Mouse (Mus musculus): ENCODE results near the gene Cops9.

Cops9 gene

DNA sequence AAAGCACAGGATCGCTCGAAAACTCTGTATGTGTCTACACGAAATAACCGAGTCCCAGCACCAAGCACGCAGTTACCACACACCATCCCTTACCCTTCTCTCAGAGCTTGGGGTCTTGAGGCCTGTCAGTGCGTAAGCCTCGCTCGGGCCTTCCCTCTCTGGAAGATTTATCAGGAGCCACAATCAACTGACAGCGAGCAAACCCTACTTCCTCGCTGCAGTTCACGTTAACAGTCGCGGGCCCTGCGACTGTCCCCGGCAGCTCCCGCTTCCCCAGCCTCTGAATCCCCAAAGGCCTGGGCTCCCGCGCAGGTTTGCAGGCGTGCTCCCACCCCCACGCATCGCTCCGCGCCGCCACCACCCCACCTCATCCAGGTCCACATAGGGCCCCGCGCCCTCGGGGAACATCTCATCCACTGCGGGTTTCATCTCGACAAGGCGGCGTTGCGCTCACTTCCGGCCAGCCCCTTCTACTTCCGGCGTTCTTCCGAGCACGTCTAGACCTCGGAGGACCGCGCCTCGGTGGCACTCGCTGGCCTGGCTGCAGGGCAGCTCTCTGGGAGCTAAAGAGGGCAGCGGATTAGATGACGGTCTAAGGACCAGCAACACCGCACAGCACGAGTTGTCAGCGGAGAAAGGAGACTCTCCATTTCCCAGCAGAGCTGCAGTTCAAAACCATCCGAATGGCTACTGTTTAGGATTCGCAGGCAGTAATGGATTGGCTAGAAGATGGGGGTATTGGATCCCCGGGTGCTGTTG, at the start of gene Cops9:
Gene Cops9, minus strand, starts transcription at position 472 of the 759 bp plus-strand sequence.
- peak; percentile 85 for DNase-seq (ENCODE audit: low spot score)

DNA sequence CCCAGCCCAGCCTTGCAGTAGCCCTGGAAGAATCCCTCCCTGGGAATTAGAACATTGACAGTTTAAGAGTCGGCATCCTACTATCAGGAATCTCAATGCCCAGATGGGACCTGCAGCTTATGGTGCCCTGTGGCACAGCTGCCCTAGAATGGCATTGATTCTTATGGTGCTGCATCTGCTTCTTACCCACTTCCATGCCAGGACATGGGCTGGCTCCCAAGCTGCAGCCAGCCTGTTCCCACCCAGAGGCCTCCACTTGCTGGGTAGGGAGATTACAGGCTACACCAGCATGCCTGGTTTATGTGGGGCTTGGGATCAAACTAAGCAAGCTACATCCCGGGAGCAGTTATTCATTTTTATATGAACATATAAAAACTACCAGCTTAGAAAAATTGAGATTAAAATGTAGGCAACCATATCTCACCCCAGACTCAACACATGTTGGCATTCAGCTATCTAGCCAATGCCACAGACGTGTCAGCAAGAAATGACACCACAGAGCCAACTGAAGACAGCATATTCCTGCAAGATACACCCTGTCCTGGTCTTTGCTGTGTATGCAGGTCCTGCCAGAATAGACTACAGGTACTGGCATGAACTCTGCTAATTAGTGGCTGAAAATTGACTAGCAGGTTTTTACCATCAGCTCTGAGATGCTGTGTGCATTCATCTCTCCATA, 49.5 kb upstream of the Cops9 start:
- DNase-seq (ENCODE audit: low spot score): no peak

DNA sequence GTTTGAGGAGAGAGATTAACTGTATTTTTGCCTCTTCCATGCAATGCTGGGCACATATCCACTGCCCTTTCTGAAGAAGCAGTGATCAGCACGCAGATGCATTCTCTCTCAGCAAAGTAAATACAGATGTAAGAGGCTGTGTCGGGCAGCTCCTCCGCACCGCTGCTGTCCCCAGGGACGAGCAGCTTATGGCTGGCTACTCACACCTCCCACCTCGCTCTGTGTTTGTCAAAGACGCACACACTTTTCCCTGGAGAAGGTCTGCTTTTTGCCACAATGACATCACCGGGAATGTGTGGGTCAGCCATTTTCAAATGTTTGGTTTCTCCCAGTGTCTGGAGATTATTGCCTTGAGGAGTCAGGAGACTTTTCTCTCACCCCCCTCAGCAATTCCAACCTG, 45.2 kb upstream of the Cops9 start:
- no peak for DNase-seq (ENCODE audit: low spot score)

DNA sequence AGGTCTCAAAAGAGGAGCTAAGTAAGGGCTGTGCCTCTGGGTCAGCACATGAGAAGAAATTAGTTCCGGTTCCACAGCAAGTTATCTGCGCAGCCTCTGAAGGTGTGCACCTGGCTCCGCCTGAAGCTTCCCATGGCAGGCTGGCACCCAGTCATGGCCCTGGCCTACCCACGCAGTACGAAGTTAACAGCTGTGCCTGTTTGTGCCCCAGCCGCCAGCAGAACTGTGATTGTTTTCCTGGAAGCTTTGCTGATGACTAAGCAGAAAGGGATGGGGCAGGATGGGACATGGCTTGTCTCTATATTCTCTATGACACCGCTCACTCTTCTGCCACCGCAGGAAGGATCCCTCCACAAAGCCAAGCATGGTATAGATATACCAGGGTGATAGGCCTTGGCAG, 41.4 kb upstream of the Cops9 start:
- no peak for DNase-seq (ENCODE audit: low spot score)

DNA sequence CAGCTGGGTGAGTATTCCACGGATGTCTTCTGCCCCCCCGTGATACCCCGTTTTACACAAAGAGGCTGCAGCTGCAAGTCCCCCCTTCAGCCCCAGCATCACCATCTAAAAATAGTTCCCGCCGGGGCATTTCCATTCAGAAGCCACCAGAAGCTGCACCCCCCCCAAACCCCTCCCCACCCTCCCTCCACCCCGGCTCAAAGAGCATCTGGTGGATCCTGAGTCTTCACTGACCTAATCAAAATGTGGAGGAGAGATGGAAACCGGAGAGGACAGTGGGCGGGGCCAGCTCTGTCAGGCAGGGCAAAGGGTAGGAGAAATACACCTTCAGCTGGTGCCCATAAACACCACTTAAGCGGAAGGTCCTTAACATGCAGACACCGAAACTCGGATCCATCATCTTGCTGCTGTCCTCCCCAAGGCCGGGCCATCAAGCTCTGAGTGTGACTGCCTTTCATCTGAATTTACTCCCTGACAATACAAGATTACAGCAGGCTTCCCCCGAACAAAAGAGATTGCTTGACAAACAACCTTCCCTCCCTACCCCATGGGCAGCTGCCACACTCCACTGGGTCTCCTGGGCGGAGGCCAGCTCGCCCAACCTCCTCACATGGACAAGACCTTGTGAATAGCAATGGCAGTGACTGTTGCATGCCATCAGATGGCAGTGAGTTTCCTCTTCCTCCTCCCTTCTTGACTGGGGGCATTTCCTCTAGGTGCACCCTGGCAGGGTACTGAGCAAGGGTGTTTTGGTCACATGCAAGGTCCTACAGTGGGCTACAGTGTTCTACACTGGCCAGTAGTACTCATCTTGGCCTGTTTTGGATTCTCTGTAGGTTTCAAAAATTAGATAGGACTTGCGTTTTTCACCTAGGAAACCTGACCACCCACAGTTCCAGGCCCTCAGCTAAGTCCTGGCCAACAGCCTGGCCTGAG, 39.2 kb upstream of the Cops9 start:
- DNase-seq (ENCODE audit: low spot score): no peak

DNA sequence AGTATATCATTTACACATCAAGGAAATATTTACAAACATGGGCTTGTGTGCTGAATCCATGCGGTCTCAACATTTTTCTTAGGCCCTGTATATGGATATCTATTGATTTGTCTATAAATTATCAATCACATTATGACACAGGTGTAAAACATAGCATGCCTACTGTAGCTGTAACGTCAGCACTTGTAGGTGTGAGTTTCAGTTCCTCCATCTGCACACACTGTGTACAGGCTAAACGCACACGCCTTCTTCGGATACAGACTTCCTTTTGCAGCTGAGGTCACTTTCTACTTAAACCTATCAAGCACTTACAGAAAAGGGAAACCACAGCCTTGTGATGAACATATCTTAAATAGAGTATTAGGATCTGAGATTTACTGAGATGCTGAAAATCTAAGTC, 37.0 kb upstream of the Cops9 start:
- no peak for DNase-seq (ENCODE audit: low spot score)

DNA sequence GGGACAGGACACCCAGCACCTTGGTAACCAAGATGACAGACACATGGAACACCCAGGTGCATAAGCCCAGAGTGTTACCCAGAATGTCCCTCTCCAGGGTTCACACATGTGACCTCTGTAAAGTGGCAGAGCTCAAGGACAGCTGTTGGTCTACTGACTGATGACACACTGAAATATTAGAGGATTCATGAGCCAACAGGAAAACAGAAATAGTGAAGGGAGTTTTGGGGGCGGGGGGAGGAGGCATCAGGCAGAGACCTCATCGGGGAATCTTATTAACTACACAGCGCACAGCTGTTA, 34.8 kb upstream of the Cops9 start:
- no peak for DNase-seq (ENCODE audit: low spot score)

DNA sequence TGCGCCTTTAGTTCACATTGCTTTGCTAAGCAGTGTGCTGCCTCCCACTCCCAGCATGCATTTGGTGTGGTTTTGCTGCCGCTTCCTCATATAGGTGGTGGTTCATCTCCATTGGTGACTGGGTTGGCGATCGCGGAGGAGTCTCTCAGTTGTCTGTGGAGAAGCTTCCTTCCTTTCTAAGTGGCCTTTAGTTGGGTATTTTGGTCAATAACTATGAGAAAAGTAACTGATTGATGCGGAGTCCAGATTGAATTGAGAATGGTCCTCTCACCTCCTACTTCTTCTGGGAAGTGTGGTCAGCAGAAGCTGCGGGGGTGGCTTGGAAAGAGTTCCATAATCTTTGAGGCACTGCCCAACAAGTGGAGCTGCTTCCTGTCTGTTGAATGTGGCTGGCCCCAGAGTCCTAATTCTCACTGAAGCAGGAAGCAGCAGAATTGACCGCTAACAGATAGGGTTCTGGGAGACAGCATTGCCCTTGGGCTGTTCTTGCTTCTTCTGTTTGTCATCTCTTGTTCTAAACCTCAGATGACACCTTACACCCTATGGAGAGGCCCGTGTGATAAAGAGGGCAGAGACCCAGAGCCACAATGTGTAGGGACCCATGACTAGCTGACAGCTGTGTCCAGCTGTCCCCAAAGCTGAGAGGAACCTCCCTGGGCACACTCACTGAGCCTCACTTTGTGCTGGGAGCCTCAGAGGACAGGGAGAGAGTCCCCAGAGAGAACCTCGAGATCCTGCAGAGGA, 34.3 kb upstream of the Cops9 start:
- DNase-seq (ENCODE audit: low spot score): no peak

DNA sequence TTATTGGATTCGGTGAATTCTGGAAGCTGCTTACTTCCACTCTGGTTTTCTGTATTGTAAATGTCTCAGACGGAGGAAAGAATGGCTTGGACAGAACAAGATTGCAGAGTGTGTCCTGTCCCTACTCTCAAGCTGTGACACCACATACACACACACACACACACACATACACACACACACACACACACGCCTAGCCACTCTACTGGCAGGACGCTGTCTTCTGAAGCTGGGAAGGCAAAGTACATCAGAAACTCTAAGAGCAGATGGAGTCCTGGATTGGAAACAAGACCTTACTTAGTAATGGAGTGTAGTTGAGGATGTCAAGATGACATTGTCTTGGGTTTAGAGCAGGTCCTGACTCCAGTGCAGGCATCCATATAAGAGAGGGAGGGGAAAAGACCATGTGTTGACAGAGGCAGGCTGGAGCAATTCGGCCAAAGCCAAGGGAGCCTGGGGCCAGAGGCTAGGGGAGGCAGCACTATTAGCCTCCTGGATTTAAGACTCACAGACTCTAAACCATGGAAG, 31.5 kb upstream of the Cops9 start:
- DNase-seq (ENCODE audit: low spot score): no peak

DNA sequence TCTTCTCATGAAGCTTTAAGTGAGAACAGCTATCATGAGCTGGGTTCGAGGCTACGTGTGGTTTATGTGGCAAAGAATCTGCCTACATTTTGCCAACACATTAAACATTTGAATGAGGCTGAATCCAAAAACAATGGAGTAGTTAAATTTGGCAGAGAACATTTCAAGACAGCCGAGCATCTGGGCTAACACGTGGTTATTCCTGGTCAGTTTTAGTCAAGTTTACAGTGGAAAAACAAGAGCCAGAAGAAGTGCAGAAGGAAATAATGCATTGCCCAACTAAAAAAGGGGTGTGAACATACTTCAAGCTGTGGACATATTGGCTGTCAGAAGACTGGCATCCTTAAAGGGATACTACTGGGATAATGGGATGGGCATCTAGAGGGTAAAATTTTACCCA, 29.5 kb upstream of the Cops9 start:
- DNase-seq (ENCODE audit: low spot score): no peak

DNA sequence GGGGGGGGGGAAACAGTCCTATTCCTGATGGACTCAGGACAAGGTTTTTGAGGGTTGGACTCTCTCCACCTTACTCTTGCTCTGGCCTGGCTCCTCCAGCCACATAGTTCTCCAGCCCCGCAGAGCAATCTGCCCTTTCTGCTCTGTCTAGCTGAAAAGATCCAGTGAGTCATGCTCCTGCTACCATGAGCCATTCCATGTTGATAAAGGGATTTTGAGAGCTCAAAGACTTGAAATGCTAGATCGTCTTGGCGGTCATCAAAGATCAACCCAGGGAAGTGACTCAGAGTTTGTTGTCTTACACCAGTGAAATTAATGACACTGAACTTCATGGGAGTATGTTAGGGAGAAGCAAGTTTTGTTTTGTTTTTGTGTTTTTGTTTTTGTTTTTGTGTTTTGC, 27.6 kb upstream of the Cops9 start:
- DNase-seq (ENCODE audit: low spot score): no peak

DNA sequence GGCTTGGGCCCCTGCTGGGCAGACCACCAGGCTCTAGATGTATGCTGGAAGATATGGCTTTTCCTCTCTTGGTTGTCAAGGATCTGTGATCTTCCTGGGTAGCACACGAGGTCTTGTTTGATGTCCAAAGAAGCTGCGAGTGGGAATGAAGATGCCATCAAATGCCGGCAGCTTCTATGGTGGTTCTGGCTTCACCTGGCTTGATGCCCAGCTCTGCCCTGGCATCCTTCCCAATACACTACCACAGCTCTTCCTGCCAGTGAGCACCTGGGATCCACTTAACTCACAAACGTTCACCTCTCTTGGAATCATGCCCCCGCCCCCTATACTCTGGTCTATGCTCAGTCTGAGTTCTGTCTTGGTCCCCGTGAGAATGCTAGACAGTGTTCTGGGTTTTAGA, 25.3 kb upstream of the Cops9 start:
- DNase-seq (ENCODE audit: low spot score): no peak

DNA sequence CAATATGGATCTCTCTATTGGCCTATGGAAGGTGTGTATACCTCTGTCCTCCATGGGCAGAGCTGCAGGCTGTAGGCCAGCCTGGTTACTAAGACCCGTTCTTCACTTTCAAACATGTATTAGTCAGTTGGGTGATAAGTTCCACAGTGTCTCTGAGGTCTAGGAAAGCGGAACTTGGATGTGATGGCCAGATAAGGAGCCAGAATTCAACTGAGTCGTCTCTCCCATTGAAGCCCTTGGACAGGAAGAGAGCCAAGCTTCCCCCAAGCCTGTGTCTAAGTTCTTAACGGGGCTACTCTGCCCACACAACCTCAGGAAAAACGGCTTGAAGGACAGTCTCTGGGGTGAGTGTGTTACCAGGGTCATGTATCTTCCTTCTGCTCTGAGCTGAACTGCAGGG, 17.6 kb upstream of the Cops9 start:
- DNase-seq (ENCODE audit: low spot score): no peak

DNA sequence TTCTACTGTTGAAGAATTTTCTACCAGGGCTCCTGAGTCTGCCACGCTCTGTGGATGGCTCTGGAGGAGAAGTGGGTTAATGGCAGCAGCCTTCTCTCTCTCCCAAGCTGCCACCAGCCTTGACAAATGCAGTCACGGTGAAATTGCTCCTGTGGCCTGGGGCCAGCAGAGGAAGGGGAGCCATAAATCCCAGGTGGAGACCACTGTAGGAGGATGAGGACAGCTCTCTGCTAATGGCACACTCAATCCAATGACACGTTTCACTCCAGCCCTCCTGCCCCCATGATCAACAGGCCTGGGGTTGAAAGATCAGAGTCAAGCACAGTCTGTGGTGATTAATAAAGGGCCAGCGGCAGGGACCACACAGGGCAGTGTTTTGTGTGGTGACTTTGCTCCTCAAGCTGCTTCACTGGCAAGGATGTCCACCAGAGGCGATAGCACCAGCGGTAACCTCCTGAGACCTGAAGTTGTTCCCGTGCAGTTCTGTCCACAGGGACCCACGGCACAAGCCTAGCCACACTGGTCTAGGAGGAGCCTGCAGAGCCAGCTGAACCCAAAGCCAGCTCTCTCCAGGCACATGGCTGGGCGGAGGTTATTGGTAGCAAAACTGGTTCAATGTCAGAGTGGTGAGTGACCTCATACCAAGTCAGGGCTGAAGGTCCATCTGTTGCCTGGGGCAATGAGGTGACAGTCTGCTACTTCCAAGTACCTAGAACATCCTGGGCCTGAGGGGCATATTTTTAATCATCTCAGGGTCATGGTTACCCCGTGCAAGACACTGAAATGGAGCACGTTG, 15.4 kb upstream of the Cops9 start:
- no peak for DNase-seq (ENCODE audit: low spot score)

DNA sequence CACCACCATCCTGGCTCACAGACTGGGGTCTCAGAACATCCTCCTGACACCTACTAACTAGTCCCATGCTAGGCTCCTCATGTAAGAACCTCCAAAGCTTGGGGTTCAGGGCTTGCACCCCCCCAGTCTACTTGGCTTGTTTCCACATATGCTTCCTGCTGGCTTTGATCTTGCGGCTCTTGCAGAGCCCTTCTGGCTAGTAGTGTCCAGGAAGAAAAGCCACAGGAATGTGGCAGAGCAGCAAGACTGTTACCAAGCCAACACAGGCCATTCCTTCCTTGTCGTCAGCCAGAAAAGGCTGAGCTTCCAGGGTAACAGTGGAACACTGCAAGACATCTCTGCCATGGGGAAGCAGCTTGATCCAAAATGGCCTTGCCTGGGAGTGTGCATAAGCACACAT, 12.9 kb upstream of the Cops9 start:
- DNase-seq (ENCODE audit: low spot score): no peak

DNA sequence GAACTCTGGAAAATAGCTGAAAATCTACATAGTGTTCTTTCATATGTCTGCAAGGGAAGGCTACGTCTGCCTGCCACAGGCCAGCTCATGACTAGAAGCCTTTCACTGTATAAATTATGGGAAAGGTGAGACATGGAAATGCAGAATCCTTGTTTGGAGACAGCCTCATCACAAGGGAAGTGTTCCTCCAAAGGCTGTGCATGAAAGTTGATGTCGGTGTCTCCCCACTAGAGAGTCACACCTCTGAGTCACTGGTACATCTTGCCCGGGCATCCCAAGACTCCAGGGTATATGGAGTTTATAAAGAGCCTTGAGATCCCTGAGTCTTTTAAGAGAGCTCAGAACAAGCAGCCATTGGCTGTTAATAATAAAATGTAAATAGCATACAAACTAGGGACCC, 11.4 kb upstream of the Cops9 start:
- no peak for DNase-seq (ENCODE audit: low spot score)

DNA sequence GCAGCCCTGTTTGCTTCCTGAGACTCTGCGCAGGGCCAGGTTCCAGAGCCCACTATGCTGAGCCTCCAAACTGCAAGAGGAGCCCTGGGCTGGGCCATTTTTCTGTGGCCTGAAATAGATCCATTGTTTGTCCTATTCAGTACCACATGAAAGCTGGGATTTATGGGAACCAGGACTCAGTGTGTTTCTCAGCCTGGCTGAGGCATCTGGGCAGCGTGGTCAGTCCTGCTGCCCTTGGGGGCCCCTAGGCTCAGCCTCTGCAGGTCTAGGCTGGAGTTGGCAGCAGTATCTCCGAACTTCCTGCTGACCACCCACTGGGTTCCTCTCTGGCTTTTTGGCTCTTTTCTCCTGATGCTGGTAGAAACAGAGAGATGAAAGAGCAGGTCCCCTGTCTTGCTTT, 9.7 kb upstream of the Cops9 start:
- no peak for DNase-seq (ENCODE audit: low spot score)

DNA sequence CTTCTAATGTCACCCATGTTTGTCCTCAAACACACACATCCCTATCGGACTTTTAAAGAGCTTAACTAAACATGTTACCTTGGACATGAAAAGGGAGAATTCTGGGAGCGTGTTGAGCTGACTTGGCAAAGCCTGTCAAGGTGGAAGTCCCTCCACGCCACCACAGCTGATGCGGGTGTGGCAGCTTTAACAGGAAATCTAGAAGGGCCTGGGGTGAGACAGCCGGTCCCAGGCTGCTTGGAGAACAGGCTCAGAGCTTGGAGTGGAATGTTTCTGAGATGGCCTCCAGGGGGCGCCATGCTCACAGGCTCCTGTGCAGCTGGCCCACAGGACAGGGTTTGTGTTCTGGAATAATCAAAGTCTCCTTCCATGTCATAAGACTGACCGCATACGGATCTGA, 6.9 kb upstream of the Cops9 start, which contains the start of gene Otos:
Gene Otos, minus strand, starts transcription at position 169 of the 400 bp plus-strand sequence.
- DNase-seq (ENCODE audit: low spot score): peak; percentile 52

DNA sequence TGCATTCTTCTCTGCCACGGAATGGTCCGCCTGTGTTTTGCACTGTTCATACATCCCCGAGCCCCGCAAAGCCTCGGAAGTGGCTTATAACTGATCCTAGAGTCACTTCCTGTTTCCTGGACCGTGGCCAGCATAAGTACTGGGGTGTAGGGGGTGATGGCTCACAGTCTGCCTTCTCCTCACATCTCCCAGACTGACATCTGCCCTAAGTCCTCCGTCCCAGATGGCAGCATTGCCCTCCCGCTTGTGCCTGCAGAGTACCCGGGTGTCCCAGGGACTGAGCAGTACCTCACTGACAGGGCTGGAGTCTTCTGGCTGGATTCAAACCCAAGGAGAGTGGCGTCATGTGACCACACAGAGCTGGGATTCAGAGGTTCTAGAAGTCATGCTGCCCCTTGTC, 6.4 kb upstream of the Cops9 start:
- DNase-seq (ENCODE audit: low spot score): no peak

DNA sequence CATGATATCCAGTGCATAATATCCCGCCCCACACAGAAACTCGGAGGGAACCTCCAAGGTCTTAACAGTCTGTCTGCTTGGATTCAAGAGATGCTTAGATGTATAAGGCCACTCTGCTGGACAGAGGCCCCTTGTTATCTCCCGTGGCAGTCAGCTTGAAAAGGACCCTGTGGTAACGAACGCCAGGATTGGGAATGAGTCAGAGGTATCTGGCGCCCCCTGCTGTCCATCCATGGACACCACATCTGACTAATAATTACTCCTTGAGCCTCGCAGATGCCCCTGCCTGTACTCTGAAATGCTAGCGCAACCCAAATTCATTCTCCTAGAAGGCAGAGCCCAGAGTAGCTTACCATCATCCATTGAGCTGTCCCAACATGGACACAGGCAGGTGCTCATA, 6.0 kb upstream of the Cops9 start:
- DNase-seq (ENCODE audit: low spot score): peak; percentile 74

DNA sequence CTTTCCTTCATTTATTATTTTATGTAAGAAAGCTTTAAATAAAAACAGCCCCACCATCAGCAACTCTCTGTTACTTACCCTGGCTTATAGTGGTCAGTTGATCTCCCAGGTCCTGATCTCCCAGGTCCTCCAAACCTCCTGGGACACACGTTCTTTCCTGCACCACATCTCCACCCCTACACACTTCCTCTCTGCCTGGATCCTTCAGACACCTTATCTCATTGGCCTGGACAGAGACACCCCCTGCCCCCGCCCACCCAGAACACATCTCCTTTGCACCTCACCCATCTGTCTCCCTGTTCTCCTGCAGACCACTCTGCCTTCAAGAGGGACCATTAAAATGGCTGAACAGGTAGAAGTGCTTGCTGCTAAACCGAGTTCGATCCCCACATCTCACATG, 5.2 kb upstream of the Cops9 start:
- DNase-seq (ENCODE audit: low spot score): no peak

Measured in urinary bladder, postnatal 25 days (tissue).